Mouse (Mus musculus) thymus, adult 2 months (tissue): ENCODE data around the gene Ankrd31. TPM values are rescaled to one million over a fixed set of nuclear protein-coding genes. Genes with fewer than 3 reads are reported as not detected.
"Not testable (repeated sequence)": the region's sequence is repeated elsewhere in the genome, so short reads cannot be mapped to it uniquely, and the experiment has no call there.

Experiments used
- DNase-seq: peaks from one replicate; pipeline ENCODE4 v3.0.0; 2021
- H3K27ac ChIP-seq: fragments of 200-500 bp; 2 replicates; pipeline ENCODE4 v1.5.1; 2012; ENCODE audit warnings: low read length, control low read depth; ENCODE audit not compliant: control insufficient read depth, insufficient read depth
- H3K27me3 ChIP-seq: fragments of 200-500 bp; 2 replicates; pipeline ENCODE4 v1.6.1; 2012; ENCODE audit warnings: mild to moderate bottlenecking, low read length, moderate library complexity, mixed read lengths; ENCODE audit not compliant: control insufficient read depth, insufficient read depth
- H3K36me3 ChIP-seq: fragments of 200-500 bp; 2 replicates; pipeline ENCODE4 v1.6.1; 2012; ENCODE audit warnings: mild to moderate bottlenecking, low read length, moderate library complexity; ENCODE audit not compliant: control insufficient read depth, insufficient read depth
- H3K4me1 ChIP-seq: fragments of 200-500 bp; replicated peaks from 2 replicates; pipeline ENCODE4 v1.6.1; 2012; ENCODE audit warnings: low read length; ENCODE audit not compliant: control insufficient read depth, insufficient read depth
- H3K4me3 ChIP-seq: fragments of 200-500 bp; 2 replicates; pipeline ENCODE4 v1.5.1; 2012; ENCODE audit warnings: mild to moderate bottlenecking, low read length, control low read depth, moderate library complexity; ENCODE audit not compliant: control insufficient read depth, insufficient read depth
- CTCF ChIP-seq: fragments of 200-500 bp; IDR thresholded peaks from 2 replicates; pipeline ENCODE4 v1.5.1; 2012; ENCODE audit warnings: mild to moderate bottlenecking, control low read depth, low read length, moderate library complexity, borderline replicate concordance; ENCODE audit not compliant: control insufficient read depth, poor library complexity, insufficient read depth; ENCODE audit errors: extremely low read depth
- POLR2A ChIP-seq: fragments of 200-500 bp; IDR thresholded peaks from 2 replicates; pipeline ENCODE4 v1.6.1; 2012; ENCODE audit warnings: mild to moderate bottlenecking, low read length, control low read depth, moderate library complexity; ENCODE audit not compliant: control insufficient read depth, poor library complexity, insufficient read depth; ENCODE audit errors: extremely low read depth
- WGBS: fragments of 180-500 bp; shearing (Covaris S2); methylation state at CpG from one replicate; pipeline ENCODE4 v1.1.7; 2018; 5-methylcytosine and 5-hydroxymethylcytosine counted together
- polyA plus RNA-seq: library from polyadenylated mRNA; depleted of rRNA; stranded (reverse); fragments of >200 nt; gene quantifications from 2 replicates; pipeline ENCODE4 v1.2.3, GENCODE M21; 2012

Ankrd31 gene
- polyA plus RNA-seq, 1 experiment: not detected

DNA sequence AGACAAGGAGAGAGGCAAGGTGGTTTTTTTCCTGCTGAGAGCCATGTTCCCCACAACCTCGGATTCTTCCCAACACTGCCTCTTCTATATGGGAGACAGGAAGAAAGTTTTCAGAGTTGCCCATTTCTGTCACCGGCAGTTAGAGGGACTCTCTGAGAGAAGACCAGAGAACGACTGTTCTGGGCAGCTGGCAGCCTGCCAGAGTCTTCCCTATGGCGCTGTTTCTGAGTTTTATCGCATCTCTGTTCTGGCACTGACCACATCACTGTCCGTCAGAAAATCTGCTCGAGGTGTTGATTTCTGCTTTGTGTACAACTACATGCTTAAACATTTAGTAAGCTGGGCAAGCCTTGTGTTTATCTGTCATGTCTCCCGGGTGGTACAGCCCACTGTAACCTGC is 185.3 kb downstream of the Ankrd31 start:
- WGBS: 66% methylated on average over 8 of the region's 8 CpGs
- Histone ChIP-seq H3K27me3 (no peaks in the 10 kb centered on the region), H3K4me3 (no peak overlapping the region), H3K36me3 (no peaks in the 10 kb centered on the region), H3K4me1 (no peaks in the 10 kb centered on the region), H3K27ac (no peak overlapping the region)
- DNase-seq: no peak
- TF ChIP-seq CTCF (no peak), POLR2A (no peak)

DNA sequence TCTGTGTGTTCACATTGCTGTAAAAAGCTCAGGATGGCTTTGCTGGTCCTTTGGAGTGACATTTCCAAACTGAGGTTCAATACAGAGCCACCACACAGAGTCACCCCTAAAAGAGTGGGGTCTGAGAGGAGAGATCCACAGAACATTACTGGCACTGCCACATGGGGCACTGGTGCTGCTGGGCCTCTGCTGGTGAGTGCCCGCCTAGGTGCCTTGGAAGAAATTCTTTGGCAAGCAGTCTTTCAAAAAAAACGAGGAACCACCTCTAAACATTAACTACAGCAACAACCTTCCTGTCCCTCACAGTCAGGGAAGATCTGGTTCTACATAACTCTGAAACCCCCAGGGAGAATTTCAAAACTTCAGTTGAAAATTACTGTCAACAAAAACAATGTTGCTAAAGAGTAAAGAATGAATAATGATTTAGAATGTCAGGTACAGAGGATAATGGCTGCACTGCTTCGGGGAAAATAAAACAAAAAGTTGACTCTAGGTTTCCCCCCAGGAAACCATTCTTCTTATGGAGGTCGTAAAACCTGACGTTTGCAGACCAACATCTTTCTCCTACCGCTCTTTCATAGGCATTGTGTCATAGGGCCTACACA is 188.2 kb downstream of the Ankrd31 start:
- no peak overlapping the region for H3K4me3 ChIP-seq
- no peaks in the 10 kb centered on the region for H3K36me3 ChIP-seq
- H3K27me3 ChIP-seq: no peaks in the 10 kb centered on the region
- DNase-seq: no peak
- TF ChIP-seq POLR2A (no peak), CTCF (no peak)
- no peaks in the 10 kb centered on the region for H3K4me1 ChIP-seq
- no peak overlapping the region for H3K27ac ChIP-seq
- WGBS: 80% methylated on average over 6 of the region's 6 CpGs

DNA sequence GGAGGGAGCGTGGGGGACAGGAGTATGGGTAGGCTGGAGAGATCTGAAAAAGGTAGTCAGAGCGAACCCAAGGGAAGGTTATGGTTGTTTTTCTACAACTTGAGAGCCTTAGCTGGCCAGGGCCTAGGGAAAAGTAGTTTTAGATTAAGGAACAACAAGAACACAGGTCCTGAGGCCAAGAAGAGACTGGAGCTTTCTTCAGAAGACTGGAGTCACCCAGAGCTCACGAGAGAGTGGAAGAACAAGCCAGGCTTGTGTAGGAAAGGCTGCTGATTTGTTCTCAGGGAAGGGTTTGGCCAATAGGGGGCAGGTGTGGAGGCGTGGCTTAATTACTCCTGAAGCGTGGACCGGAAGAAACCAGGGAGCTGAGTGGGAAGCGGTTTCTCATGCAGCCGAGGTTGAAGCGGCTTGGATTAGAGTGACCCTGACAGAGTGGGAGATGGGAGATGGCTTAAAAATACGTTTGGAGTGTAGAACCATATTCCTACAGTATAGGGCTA is 189.0 kb downstream of the Ankrd31 start:
- H3K4me1 ChIP-seq: no peaks in the 10 kb centered on the region
- no peak overlapping the region for H3K4me3 ChIP-seq
- no peak overlapping the region for H3K27ac ChIP-seq
- no peak for TF ChIP-seq POLR2A
- no peak for TF ChIP-seq CTCF
- DNase-seq: no peak
- H3K27me3 ChIP-seq: no peaks in the 10 kb centered on the region
- H3K36me3 ChIP-seq: no peaks in the 10 kb centered on the region
- WGBS: 95% methylated on average over 10 of the region's 10 CpGs

DNA sequence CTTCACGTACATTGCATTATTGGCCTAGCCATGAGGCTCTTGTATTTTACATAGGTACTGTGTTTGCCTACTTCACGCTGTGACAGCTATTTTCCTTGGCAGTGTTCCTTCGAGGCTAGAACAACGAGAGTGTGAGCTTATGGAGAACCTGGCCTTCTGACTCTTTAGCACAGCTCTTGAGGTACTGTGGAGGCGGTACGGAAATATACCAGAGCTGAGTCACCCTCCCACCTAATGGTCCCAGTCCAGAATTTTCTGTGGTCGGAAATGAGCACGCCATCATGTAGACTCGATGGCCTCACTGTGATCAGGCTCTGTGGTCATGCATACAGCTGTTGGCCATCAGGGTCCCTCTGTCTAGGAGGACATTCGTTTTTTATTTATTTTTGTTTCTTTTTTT is 191.6 kb downstream of the Ankrd31 start:
- no peak for TF ChIP-seq POLR2A
- TF ChIP-seq CTCF: no peak
- no peaks in the 10 kb centered on the region for H3K36me3 ChIP-seq
- WGBS: 93% methylated on average over 10 of the region's 10 CpGs
- DNase-seq: no peak
- no peaks in the 10 kb centered on the region for H3K4me1 ChIP-seq
- H3K27ac ChIP-seq: no peak overlapping the region
- H3K27me3 ChIP-seq: no peaks in the 10 kb centered on the region
- no peak overlapping the region for H3K4me3 ChIP-seq

DNA sequence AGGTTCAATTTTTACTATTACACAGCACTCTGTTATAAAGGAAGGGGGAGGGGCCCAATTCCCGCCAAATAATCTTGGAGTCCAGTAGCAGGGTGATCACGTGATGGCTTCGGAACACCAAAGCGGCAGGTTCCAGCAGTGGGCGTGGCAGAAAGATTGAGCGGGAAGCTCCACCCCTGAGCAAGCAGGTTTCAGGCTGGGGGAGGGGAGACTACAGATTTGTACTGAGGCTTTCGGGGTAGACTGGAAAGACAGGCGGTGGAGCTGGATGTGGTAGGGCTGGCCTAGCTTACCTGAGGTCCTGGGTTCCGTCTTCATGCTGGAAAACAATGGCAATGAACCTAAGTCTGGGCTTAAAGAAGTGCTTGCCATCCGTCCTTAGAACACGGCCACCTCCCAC is 193.4 kb downstream of the Ankrd31 start:
- H3K4me3 ChIP-seq, H3K4me1 ChIP-seq, H3K36me3 ChIP-seq, DNase-seq, H3K27me3 ChIP-seq, H3K27ac ChIP-seq: not testable (repeated sequence)
- WGBS: 96% methylated on average over 11 of the region's 11 CpGs

DNA sequence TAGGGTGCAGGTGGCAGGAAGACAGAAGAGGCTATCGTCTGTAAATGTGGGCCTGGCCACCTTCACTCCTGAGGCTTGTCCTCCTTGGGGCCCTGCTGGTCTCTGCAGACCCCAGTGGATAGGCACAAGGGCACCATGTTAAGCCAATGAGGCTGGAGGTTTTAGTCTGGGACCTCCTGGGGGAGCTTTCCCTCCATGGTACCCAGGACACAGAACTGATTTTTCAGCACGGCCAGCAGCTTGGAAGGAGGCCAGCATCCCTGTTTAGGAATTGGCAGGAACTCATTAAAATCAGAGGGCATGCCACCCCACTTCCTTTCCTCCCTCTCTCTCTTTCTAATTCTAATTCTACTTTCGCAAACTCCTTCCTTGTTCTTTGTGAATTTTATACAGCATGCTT is 195.5 kb downstream of the Ankrd31 start:
- Histone ChIP-seq H3K36me3 (no peaks in the 10 kb centered on the region), H3K4me1 (no peaks in the 10 kb centered on the region), H3K4me3 (no peak overlapping the region), H3K27me3 (no peaks in the 10 kb centered on the region), H3K27ac (no peak overlapping the region)
- TF ChIP-seq CTCF: no peak
- TF ChIP-seq POLR2A: no peak
- 66% methylated on average over 3 of the region's 3 CpGs for WGBS
- DNase-seq: no peak

DNA sequence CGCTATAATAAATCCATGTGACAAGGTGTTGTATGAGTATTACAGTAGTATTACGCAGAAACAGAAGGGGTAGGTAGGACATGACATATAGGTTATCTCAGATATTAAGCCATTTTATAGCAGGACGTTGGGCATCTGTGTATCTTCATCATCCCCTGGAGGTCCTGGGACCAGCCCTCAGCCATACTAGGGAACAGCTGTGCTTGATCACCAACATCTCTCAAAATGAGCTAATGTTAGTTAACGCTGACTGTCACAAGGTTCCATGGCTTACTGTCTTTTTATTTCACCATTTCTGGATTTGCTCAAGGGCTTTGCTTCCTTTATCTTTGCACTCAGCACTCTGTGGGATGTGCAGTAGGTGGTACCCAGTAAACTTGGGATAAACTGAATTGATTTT is 197.7 kb downstream of the Ankrd31 start:
- Histone ChIP-seq H3K4me3 (no peak overlapping the region), H3K4me1 (no peaks in the 10 kb centered on the region), H3K36me3 (no peaks in the 10 kb centered on the region), H3K27ac (no peak overlapping the region), H3K27me3 (no peaks in the 10 kb centered on the region)
- 94% methylated on average over 4 of the region's 4 CpGs for WGBS
- DNase-seq: no peak
- TF ChIP-seq POLR2A (no peak), CTCF (no peak)
